Mouse (Mus musculus): Measurements from ENCODE around the gene Eid2.

DNA sequence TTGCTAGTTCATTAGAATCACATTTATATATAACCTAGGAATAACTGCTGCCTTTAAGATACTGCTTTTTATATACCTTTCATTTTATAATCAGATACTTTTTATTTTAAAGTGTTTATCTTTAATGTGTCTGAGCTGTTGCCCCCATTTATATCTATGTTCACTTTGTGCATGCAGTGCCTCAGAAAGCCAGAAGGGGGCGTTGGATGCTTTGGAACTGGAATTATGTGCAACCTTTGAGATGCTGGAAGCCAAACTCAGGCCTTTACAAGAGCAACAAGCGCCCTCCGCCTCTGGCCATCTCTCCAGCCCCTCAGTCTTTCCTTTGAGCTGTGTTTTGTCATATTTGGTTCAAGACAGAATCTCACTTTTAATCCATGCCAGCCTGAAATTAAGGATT is 4.1 kb downstream of the Eid2 start:
- TF ChIP-seq POLR2A (IDR thresholded peaks at IDR 0.05; ENCODE audit: low read depth, low read length) = no peak
- TF ChIP-seq CTCF (IDR thresholded peaks at IDR 0.05; ENCODE audit: extremely low read depth, insufficient read depth, insufficient read length, insufficient replicate concordance) = no peak
